Mouse (Mus musculus) kidney, postnatal 10 days (tissue): ENCODE measurements around the gene Slc9a5.

Source experiments
- DNase-seq: peaks from one replicate; pipeline ENCODE4 v3.0.0; 2021; ENCODE audit warnings: mixed read lengths

Gene Slc9a5

DNA sequence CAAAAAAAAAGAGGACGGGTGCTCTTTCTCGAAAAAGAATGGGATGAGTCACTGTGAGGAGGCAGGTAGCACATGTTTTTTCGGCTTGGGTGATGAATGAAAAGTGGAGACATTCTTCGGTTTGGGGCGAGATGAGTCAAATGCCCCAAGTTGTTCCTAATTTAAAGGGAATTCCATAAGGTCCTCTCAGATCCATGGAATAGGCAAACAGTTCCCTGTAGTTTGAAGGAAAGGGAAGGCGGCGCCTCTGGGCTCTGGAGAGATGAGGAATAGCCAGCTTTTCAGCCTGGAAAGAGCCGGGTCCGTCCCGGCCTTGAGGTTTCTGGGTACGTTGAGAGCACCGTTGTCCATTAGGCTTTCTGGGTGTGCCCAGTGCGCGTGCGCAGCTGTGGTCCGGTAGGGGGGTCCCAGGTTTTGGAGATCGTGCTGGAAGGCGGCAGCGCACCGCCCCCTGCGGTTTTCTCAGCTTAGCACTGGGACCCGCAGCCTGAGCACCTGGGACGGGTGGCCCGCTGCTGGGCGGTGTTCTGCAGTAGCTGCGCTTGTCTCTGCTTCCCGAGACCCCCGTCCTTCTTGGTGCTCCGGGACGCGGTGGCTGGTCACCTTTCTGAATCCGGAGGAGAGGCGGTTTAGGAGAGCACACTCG is at the start of gene Slc9a5:
TSS of gene Slc9a5 (plus strand) at position 394 of the 646 bp plus-strand sequence.
- DNase-seq, result peak; percentile 77

DNA sequence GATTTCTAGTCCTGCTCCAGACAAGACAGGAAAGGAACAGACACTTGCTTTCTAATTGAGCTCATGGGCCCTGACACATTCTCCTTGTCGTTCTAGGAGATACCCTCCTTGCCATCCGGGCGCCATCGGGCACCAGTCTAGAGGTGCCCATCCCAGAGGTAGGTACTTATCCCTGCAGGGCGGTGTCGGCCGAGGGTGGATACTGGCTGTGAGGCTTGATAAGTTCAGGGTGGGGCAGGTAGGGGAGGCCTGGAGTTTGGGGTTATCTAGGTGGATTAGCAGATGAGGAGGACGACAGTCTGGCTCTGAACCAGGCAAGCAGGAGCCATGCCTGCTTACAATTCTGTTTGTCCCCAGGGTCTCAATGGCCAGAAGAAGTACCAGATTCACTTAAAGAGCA is 48.7 kb upstream of the Slc9a5 start:
- no peak for DNase-seq

DNA sequence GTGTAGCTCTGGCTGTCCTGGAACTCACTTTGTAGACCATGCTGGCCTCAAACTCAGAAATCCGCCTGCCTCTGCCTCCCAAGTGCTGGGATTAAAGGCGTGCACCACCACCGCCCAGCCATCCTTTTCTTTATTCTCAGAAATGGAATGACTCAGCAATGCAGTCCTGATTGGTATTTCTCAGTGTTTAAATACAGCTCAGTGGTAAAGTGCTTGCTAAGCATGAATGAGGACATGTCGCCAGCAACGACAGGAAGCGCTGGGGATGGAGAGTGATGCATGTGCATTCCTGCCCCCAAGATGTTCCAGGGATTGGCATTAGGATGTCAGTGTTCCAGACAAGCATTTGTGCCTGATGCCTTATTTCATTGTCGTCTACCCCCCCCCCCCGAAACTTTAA is 45.2 kb upstream of the Slc9a5 start:
- no peak for DNase-seq

DNA sequence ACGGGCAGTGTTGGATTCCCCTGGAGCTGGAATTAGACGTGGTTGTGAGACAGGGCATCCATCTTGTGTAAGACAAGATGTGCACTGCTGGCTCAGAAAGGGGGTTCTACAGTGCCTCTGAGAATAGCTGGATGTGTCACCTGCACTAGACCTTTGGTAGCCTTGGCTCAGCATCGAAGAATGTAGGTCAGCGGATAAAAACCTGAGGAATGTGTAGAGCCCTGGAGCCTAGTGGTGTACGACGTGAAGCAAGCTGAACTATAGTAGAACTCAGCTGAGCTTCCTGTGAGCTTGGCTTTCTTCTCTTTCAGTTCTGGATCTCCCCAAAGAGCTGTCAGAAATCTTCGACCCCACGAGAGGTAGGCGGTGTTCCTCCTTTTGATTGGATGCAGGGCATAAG is 44.8 kb upstream of the Slc9a5 start:
- no peak for DNase-seq

DNA sequence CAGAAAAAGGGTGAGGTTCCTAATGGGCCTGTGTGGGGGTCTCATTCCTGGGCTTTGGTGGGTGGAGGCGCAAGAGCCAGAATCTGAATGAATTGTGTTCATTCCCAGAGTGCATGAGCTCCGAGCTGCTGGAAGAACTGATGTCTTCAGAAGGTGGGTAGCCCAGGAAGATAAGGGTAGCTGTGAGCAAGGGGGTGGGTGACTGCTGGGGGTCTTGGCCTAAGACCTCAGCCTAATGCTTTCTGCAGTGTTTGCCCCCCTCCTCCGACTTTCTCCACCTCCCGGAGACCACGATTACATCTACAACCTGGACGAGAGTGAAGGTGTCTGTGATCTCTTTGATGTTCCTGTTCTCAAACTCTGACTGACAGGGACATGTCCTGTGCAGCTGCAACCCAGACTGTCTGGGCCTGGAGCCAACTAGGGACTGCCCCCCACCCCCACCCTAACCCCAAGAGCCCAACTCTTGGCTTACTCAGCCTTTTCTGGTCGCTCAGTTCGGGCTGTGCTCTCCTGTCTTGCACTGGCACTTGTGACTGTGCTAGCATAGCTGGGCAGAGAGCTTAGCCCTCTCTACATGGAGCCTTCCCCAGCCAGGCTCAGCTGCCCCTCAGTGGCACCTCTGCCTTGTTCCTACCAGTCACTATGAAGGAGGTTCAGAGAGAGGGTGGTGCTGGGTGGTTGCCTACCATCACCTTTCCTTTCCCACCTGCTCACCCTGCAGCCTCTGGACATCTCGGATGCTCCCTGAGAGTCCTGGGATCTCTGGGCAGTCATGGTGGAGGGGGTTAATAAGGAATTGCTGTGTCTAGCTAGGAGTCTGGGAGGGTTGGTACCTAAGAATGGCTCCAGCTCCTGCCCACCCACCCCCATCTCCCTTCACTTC is 44.1 kb upstream of the Slc9a5 start:
- no peak for DNase-seq

DNA sequence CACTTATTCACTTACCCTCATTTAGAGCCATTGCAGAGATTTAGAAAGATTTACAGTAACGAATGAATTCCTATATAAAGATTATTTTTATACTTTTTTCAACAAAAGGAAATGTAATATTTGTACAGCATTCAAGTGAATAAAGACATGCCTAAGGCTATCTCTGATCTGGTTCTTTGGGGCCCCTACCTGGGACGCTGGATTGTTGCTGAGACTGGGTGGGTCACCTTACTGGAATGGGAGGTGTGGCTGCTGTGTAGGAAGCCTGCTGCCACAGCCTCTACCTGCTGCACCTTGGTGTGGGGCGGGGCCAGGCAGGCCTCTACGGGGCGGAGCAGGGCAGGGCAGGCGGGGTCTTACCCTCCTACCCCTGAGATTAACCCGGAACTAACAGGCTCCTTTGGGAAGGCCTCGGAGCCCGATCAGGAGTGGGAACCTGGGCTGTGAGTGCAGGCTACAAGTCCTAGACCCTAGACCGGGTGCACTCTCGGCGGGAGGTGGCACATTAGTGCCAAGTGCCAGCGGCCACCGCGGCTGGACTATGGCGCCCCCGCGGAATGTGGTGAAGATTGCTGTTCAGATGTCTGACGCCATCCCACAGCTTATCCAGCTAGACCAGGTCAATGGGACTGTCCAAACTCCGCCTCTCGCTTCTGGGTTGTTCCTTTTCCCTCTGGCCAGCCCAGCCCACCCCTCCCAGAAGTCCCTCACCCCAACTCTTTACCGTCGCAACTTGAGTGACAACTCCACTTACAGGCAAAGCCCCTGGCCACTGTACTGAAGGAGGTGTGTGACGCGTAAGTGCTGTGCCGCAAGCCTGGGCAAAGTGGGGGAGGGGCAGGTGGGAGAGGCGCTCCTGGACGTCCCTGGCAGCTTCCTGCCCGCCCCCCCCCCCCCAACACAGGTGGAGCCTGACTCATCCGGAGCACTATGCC is 43.2 kb upstream of the Slc9a5 start, which contains the start of gene Elmo3:
TSS of gene Elmo3 (plus strand) at position 391 of the 935 bp plus-strand sequence.
- peak; percentile 87 for DNase-seq

DNA sequence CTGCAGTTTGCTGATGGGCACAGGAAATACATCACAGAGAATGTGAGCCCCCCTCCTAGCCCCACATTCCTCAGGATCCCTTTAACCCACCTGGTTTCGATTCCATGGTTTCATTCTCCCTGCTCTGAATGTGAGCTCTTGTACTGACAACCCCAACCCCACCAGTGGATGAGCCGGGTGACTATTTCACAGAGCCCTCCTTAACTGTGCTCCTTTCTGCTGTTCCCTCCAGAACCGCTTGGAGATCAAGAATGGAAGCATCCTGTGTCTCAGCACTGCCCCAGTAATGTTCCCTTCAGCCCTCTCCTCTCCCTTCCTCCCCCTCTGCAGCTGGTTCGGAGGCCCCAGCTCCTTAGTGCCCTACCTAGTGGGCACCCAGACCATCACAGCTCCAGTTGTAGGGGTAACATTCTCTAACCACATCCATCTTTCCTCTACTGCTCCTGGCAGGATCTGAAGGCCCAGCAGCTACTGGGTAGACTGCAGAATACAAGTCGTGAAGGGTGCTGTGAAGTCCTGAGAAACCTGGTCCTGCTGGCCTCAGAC is 42.4 kb upstream of the Slc9a5 start:
- no peak for DNase-seq

DNA sequence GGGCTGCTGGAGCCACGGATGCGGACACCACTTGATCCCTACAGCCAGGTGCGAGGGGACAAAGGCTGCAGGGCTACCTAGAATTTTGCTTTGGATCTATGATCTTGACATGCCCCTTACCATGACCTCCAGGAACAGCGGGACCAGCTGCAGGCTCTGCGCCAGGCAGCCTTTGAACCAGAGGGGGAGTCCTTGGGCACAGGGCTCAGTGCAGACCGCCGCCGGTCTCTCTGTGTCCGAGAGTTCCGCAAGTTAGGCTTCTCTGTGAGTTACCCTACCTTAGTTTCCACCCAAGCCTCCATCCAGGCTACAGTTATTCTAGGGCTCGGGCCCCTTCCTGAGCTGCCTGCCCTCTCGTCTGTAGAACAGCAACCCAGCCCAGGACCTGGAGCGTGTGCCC is 41.0 kb upstream of the Slc9a5 start:
- DNase-seq, result no peak

DNA sequence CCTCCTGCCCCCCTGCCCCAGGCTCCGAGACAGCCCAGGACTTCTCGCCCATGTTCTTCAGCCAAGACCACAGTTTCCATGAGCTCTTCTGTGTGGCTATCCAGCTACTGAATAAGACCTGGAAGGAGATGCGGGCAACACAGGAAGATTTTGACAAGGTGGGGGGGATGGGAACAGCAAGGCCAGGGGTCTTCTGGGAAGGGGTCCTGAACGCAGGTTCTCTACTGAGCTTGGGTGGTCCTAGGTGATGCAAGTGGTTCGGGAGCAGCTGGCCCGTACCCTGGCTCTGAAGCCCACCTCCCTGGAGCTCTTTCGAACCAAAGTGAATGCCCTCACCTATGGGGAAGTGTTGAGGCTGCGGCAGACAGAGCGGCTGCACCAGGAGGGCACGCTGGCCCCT is 40.2 kb upstream of the Slc9a5 start:
- no peak for DNase-seq

DNA sequence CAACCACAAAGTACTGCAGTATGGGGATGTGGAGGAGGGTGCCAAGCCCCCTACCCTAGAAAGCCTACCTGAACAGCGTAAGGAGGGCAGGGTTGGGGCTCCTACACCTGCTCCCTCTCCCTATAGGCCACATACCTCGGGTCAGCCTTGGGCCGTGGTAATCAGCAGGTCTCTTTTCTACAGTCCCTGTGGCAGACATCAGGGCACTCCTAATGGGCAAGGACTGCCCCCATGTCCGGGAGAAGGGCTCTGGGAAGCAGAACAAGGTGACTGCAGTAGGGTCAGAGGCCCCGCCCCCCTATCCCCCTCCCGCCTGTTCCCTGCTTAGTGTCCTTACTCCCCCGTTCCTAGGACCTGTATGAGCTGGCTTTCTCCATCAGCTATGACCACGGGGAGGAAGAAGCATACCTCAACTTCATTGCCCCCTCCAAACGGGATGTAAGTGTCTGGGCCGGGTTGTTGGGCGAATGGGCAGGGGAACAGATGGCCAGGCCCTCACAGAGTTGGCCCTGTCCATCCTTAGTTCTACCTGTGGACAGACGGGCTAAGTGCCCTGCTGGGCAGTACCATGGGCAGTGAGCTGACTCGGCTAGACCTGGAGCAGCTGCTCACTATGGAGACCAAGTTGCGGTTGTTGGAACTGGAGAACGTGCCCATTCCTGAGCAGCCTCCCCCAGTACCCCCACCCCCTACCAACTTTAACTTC is 39.3 kb upstream of the Slc9a5 start:
- DNase-seq, result no peak

DNA sequence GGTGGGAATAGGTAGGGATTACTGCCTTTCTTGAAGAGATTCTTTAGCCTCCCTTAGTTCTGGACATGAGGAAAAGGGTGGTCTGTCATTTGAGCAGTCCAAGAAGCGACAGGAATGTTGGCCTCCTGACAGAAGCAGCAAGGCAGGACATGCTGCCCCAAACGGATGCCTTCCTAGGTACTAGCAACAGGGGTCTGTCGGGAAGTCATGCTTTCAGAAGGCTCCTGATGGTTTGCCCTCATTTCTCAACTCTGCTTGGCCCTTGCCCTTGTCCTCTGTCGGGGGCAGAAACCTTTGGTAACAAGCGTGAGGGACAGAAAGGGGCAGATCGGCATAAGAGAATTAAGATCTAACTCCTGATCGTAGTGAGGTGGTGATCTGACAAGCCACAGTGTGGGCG is 38.5 kb upstream of the Slc9a5 start:
- DNase-seq, result no peak

DNA sequence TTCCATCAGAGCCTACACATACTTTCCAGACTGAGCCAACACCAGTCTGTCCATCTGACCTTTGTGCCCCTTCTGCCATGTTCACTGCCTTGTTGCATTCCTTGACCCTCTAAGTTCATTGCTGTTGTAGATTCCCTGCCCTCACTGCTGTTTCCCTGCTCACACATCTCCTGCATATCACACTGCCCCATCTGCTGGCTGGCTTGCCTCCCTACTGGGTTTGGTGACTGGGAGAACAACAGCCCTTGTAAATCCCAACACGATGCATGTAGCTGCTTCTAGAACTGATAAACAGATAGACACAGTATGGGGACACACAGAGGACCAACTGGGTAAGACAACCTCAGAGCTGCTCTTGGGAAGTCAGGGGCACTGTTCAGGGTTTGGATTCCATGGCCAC is 36.9 kb upstream of the Slc9a5 start:
- DNase-seq, result no peak

DNA sequence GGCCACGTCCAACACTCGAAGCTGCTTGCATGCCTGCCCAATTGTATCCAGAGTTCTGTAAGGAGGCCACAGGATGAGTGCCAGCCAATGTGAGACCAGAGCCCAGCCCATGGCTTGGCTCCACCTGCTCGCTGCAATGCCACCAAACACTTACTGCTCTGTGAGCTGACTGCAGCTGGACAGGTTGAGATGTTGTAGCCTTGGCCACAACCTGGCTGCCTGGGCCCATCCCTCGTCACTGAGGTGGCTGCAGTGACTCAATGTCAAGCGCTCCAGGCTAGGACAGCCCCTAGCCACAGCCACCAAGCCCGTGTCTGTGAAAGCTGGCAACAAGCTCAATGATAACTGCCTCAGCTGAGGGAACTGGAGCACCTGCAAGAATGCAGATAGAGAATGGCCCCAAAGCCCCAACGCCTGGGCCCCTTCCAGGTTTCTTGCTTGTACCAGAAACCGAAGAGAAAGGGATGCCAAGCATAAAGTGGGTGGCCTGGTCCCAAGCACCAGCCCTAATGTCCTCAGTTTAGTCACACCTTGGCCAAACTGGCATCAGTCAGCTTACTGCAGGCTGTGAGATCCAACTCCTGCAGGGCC is 35.7 kb upstream of the Slc9a5 start:
- no peak for DNase-seq

DNA sequence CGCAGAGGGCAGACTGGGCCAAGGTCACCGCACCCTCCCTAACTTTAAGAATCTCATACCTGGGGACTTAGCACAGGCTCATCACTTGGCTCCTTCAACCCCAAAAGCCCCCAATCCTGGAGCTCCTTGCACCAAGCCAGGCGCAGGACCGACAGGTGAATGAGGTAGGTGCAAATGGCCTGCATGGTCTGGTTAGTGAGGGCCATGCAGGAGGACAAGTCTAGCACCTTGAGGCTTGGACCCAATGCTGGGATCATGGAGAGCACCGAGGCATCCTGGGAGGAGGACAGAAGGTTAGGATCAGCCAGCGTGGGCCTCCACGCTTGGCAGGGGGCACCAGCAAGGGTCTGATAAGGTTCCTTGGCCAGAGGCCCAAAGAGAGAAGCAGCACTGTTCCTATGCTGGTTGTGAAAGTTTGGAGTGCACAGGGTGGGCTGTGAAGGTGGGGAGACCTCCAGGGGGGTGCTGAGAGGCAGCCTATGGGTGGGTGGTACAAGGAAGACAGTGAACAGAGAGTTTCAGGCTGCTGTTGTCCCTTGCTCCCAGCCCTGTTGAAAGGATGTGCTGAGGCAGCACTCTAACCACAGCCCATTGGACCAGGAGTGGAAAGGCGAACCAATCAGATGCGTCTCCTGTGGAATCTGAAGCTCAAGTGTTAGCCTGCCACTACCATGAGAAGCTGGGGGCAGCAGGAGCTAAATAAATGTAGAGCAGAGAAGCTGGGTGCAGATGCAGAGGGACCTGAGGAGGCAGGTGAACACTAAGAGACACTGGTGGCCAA is 34.8 kb upstream of the Slc9a5 start:
- DNase-seq, result no peak

DNA sequence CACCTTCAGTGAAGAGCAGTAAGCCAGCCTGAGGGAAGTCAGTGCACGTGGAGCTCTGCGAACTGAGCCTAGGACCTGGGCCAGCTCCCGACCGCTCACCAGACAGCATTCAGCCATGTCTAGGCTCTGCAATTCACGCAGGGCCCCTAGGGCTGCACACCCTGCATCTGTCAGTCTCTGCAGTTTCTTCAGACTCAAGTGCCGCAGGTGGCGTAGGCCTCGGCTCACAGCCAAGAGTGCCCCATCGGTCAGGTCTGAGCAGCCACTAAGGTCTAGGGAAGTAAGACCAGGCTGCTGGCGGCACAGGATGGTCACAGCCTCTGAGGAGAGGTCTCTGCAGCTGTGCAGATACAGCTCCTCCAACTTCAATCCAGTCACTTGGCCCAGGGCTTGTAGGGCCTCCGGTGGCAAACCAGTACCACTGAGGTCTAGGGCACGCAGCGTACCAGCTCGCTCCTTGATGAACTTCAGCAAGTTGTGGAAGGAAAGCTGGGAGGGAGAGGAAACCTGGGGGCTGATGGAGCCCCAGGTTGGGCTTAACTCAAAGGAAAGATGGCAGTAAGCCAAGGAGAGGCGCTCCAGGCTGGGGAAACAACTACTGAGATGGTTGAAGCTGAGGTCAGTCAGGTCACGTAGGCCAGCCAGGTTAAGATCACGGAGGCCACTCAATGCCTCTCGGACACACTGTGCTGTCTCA is 33.4 kb upstream of the Slc9a5 start:
- DNase-seq, result peak; percentile 19

DNA sequence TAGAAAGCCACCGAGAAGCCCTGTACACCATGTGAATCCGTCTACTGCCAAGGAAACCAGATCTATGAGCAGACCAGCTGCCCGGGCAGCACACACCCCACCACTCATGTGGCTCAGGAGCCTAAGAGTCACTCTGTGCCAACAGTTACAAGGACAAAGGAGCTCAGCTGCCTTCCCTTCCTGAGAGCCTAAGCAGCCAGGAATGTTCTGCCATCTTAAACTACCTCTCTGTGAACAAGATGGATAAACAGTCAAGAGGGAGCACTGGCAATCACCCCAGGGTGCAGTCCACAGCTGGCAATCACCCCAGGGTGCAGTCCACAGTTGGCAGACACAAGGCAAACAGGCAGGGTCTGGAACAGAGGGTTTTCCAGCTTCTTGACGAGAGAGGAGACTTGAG is 30.7 kb upstream of the Slc9a5 start:
- DNase-seq, result no peak

DNA sequence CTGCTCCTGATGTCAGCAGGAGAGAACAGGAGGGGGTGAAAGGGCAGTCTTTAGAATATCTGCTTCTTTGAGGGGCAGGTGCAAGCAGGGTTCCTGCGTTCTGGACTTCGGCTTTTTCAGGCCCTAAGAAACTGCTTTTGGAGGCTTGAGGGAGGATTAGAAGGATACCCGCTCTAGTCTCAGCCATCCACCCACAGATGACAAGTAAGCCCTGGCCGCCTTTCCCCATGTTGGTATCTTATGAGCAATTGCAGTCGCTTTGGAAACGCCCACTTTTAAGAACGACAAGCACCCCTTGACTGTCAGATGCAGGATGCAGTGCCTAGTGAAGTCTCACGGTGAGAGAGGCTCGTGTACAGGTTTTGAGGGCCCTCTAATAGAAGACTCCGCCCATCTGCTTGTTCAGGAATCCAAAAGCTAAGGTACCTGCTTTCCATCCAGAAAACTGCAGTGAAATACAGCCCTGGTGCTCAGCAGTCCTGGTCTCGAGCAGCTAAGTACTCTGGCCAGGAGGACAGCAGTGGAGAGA is 29.9 kb upstream of the Slc9a5 start:
- no peak for DNase-seq

DNA sequence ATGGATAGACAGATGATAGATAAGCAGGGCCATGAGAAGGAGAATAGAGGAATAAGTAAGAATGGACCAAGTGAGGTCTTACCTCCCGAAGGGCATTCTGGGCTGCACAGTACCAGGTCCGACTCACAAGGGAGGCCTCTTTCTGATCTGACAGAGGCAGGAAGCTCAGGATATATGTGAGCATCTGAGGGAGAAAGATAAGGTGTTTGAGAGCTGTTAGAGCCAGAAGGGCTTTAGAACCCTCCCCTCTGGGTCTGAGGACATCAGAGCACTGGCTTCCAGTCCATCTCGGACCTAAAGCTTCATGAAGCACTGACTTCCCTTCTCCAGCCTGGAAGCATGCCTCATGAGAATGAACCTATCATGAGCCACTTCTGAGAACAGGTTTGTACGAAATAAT is 25.5 kb upstream of the Slc9a5 start:
- DNase-seq, result no peak

DNA sequence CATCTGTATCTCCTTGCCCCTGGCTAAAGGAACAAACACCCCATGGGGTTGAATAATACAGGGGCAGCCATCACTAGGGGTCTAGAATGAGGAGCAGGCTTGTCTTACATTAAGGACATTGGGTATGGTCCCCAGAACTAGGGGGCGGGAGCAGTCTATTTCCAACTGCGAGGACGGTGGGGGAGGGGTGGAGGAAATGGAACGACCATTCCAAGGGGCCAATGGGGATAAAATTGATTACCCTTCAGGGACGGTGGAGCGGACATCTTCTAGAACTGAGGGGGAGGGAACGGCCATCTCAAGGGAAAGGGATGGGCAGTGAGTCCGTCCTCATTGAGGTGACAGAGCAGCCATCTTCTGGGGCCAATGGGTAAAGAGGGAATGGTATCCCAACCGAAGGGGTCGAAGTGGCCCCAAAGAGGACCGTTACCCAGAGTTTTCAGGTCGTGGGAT is 23.0 kb upstream of the Slc9a5 start:
- DNase-seq, result peak; percentile 63

DNA sequence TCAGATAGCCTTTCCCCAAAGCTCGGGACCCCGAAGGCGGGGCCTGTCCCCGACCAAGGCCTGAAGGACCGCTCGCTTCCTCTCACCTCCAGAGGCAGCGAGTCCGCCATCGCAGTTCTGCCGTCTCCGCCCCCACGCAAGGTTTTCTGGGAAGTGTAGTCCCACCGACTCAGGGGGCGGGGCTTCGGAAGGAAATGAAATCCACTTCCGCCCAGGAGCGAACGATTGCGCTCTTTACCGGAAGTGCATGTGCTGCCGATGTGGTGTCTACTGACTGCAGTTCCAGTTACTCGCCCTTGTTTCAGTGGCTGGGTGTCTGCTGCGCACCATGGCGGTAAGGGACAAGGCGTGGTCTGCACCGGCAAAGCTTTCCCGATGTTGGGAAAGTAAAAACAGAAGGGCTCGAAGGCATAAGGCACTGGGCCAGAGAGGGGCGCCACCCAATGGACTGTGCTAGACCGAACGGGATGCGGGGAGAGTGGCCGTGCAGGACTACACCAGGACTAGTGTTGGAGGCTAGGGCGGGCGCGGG is 22.4 kb upstream of the Slc9a5 start, which contains the start of the genes Lrrc29 and Tmem208:
TSS of gene Lrrc29 (minus strand) at position 138 of the 532 bp plus-strand sequence.
TSS of gene Tmem208 (plus strand) at position 214 of the 532 bp plus-strand sequence.
- peak; percentile 99 for DNase-seq
